Mouse (Mus musculus): ENCODE results near the gene 1700016D06Rik. TPM values are rescaled to one million over a fixed set of nuclear protein-coding genes. Genes with fewer than 3 reads are reported as not detected.

1700016D06Rik gene
- polyA plus RNA-seq, 1 experiment from 2014 or later = not detected

Small RNA genes lying within 50 kb of the gene (microRNA-seq; reads per million reads assigned to microRNA genes)
- 0.74 reads per million for gene Mir7238

Other genes with a start within 250 kb of the 1700016D06Rik start
- 0.67 and 2.1 TPM in 2 replicates for gene Rab20, start 222.4 kb downstream of the 1700016D06Rik start, polyA plus RNA-seq (2015; fragmentation: Nextera tagmentation; extraction: Ambion mirVana)
- 121 and 134 TPM in 2 replicates for gene Naxd, start 203.6 kb downstream of the 1700016D06Rik start, polyA plus RNA-seq (2015; fragmentation: Nextera tagmentation; extraction: Ambion mirVana)
- 25.7 and 29.7 TPM in 2 replicates for gene Cars2, start 150.3 kb downstream of the 1700016D06Rik start, polyA plus RNA-seq (2015; fragmentation: Nextera tagmentation; extraction: Ambion mirVana)
- 36.4 and 38.3 TPM in 2 replicates for gene Ing1, start 145.5 kb downstream of the 1700016D06Rik start, polyA plus RNA-seq (2015; fragmentation: Nextera tagmentation; extraction: Ambion mirVana)
- 92.6 and 100.0 TPM in 2 replicates for gene Ankrd10, start 65.3 kb downstream of the 1700016D06Rik start, polyA plus RNA-seq (2015; fragmentation: Nextera tagmentation; extraction: Ambion mirVana)
- gene Arhgef7, start 26.7 kb upstream of the 1700016D06Rik start, polyA plus RNA-seq (2015; fragmentation: Nextera tagmentation; extraction: Ambion mirVana) = 43.4 and 48.5 TPM in 2 replicates
- gene Tex29, start 139.4 kb upstream of the 1700016D06Rik start, polyA plus RNA-seq (2015; fragmentation: Nextera tagmentation; extraction: Ambion mirVana) = not detected in 2 replicates